Mouse (Mus musculus) mature B cell (primary cell): ENCODE results near the gene Il19.

ENCODE experiments used
- in situ Hi-C: fragments of 300-500 bp; cut with MboI; formaldehyde crosslinking; loops from 2 replicates; pipeline ENCODE4 v1.14.3; 2019

The Il19 gene

GRCm38 (mm10) chr1:130940065-130940687 lies at the start of gene Il19:
Gene Il19 (minus strand): TSS chr1:130940115.
- in situ Hi-C loops = no loop called here

- in situ Hi-C loops = loop anchor here (10.0 kb wide), 1 partner anchor 115 kb away; no protein-coding TSS in a partner anchor
Measured at GRCm38 (mm10) chr1:130989331-130989730, 49.4 kb upstream of the Il19 start.

- in situ Hi-C loops = loop anchor here (10.0 kb wide), 1 partner anchor 113 kb away; no protein-coding TSS in a partner anchor
Measured at GRCm38 (mm10) chr1:130987418-130987817, 47.5 kb upstream of the Il19 start.

- in situ Hi-C loops = loop anchor here (10.0 kb wide), 1 partner anchor 112 kb away; no protein-coding TSS in a partner anchor
Measured at GRCm38 (mm10) chr1:130987001-130987400, 47.1 kb upstream of the Il19 start.

GRCm38 (mm10) chr1:130984441-130984840 lies 44.5 kb upstream of the Il19 start:
- in situ Hi-C loops = loop anchor here (10.0 kb wide), 1 partner anchor 110 kb away; no protein-coding TSS in a partner anchor

- in situ Hi-C loops = no loop called here
Measured at GRCm38 (mm10) chr1:130979455-130979854, 39.5 kb upstream of the Il19 start.

- in situ Hi-C loops = no loop called here
Measured at GRCm38 (mm10) chr1:130963891-130964290, 24.0 kb upstream of the Il19 start.

GRCm38 (mm10) chr1:130946920-130947319 lies 7.0 kb upstream of the Il19 start:
- in situ Hi-C loops = no loop called here

GRCm38 (mm10) chr1:130941801-130942200 lies 1.9 kb upstream of the Il19 start:
- in situ Hi-C loops = no loop called here

- in situ Hi-C loops = no loop called here
Measured at GRCm38 (mm10) chr1:130938192-130938591, 1.7 kb downstream of the Il19 start.

- in situ Hi-C loops = no loop called here
Measured at GRCm38 (mm10) chr1:130937170-130937569, 2.7 kb downstream of the Il19 start.

GRCm38 (mm10) chr1:130936351-130936750 lies 3.6 kb downstream of the Il19 start:
- in situ Hi-C loops = no loop called here

GRCm38 (mm10) chr1:130926484-130926883 lies 13.4 kb downstream of the Il19 start:
- in situ Hi-C loops = no loop called here

- in situ Hi-C loops = no loop called here
Measured at GRCm38 (mm10) chr1:130918323-130918980, 21.5 kb downstream of the Il19 start.

- in situ Hi-C loops = no loop called here
Measured at GRCm38 (mm10) chr1:130911401-130912010, 28.4 kb downstream of the Il19 start, which contains the start of gene Il20. Gene Il20 (minus strand): TSS chr1:130911451.

GRCm38 (mm10) chr1:130902505-130902904 lies 37.4 kb downstream of the Il19 start:
- in situ Hi-C loops = no loop called here

- in situ Hi-C loops = no loop called here
Measured at GRCm38 (mm10) chr1:130894468-130894867, 45.4 kb downstream of the Il19 start.

GRCm38 (mm10) chr1:130893329-130894040 lies 46.4 kb downstream of the Il19 start:
- in situ Hi-C loops = no loop called here

- in situ Hi-C loops = no loop called here
Measured at GRCm38 (mm10) chr1:130892446-130892845, 47.5 kb downstream of the Il19 start.

- in situ Hi-C loops = no loop called here
Measured at GRCm38 (mm10) chr1:130887354-130887753, 52.6 kb downstream of the Il19 start, which contains the start of gene Il24. Gene Il24 (minus strand): TSS chr1:130887454.

GRCm38 (mm10) chr1:130883146-130883545 lies 56.8 kb downstream of the Il19 start:
- in situ Hi-C loops = no loop called here
